Mouse (Mus musculus) forebrain, embryonic 11.5 days (tissue): ENCODE results near the gene Itga1. TPM values are rescaled to one million over a fixed set of nuclear protein-coding genes. Genes with fewer than 3 reads are reported as not detected.

Experiments used
- ATAC-seq: fragments of 200-750 bp; cut with Nextera tagmentation; replicated peaks from 2 replicates; pipeline ENCODE4 v1.8.0; 2017; ENCODE audit warnings: moderate TSS enrichment; ENCODE audit not compliant: low FRiP score
- DNase-seq: peaks from one replicate; pipeline ENCODE4 v3.0.0-alpha.2; 2017; ENCODE audit warnings: low spot score
- H3K27ac ChIP-seq: fragments of 300-500 bp; sonication (generic); 2 replicates; pipeline ENCODE4 v1.5.1; 2014; ENCODE audit warnings: low read depth, low read length
- H3K27me3 ChIP-seq: fragments of 300-500 bp; sonication (generic); 2 replicates; pipeline ENCODE4 v1.6.1; 2014; ENCODE audit warnings: mild to moderate bottlenecking, low read length, mixed read lengths; ENCODE audit not compliant: control insufficient read depth, insufficient read depth
- H3K36me3 ChIP-seq: fragments of 300-500 bp; sonication (generic); 2 replicates; pipeline ENCODE4 v1.6.1; 2014; ENCODE audit warnings: mild to moderate bottlenecking, low read length, moderate library complexity, mixed read lengths; ENCODE audit not compliant: control insufficient read depth, insufficient read depth
- H3K4me1 ChIP-seq: fragments of 300-500 bp; sonication (generic); replicated peaks from 2 replicates; pipeline ENCODE4 v1.6.1; 2014; ENCODE audit warnings: low read length, mixed read lengths; ENCODE audit not compliant: control insufficient read depth, insufficient read depth
- H3K4me2 ChIP-seq: fragments of 300-500 bp; sonication (generic); 2 replicates; pipeline ENCODE4 v1.6.1; 2014; ENCODE audit warnings: low read depth, mild to moderate bottlenecking, low read length, moderate library complexity, mixed read lengths; ENCODE audit not compliant: severe bottlenecking
- H3K4me3 ChIP-seq: fragments of 300-500 bp; sonication (generic); 2 replicates; pipeline ENCODE4 v1.5.1; 2014; ENCODE audit warnings: low read depth, low read length
- H3K9ac ChIP-seq: fragments of 300-500 bp; sonication (generic); 2 replicates; pipeline ENCODE4 v1.6.1; 2014; ENCODE audit warnings: low read length
- H3K9me3 ChIP-seq: fragments of 300-500 bp; sonication (generic); 2 replicates; pipeline ENCODE4 v1.6.1; 2016; ENCODE audit warnings: low read length, mixed read lengths; ENCODE audit not compliant: control insufficient read depth
- WGBS: fragments of 180-500 bp; shearing (Covaris S2); extraction: QIAGEN DNeasy Blood & Tissue Kit; methylation state at CpG from one replicate; pipeline ENCODE4 v1.1.7; 2014; 5-methylcytosine and 5-hydroxymethylcytosine counted together
- polyA plus RNA-seq: library from polyadenylated mRNA; unstranded; fragments of >200 nt; fragmentation: Nextera tagmentation; extraction: Ambion mirVana; gene quantifications from 2 replicates; pipeline ENCODE4 v1.2.1, GENCODE M21; 2014

Itga1 gene
- polyA plus RNA-seq, 1 experiment from 2014 or later, result 5.3 TPM

DNA sequence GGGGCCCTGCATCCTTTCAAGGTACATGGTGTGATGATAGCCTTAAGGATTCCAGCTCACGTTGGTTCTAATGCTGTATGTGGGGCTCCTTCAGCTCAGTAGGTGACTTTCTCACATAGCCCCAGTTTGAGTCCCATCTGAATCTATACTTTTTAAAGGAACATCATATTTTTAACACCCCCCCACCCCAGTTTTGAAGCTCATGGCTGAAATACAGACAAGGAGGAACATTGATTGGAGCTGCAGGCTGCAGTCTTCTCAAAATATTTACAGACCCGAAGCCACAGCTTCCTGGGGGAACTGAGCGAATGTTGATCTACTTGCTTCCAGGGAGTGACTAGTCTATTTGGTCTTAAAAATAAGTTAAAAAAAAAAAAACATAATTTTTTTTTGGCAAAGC lies 98.9 kb downstream of the Itga1 start:
- 0 out of 2 replicates have a peak, but pooled peaks cover 3% of the 10 kb centered on the region for H3K4me1 ChIP-seq
- H3K9ac ChIP-seq, result no peak overlapping the region
- WGBS, result 86% methylated on average over 3 of the region's 3 CpGs
- H3K4me3 ChIP-seq, result no peak overlapping the region
- no peaks in the 10 kb centered on the region for H3K9me3 ChIP-seq
- no peak for DNase-seq
- no peak overlapping the region for H3K27ac ChIP-seq
- H3K27me3 ChIP-seq, result no peaks in the 10 kb centered on the region
- ATAC-seq, result no peak
- no peak overlapping the region for H3K4me2 ChIP-seq
- no peaks in the 10 kb centered on the region for H3K36me3 ChIP-seq

DNA sequence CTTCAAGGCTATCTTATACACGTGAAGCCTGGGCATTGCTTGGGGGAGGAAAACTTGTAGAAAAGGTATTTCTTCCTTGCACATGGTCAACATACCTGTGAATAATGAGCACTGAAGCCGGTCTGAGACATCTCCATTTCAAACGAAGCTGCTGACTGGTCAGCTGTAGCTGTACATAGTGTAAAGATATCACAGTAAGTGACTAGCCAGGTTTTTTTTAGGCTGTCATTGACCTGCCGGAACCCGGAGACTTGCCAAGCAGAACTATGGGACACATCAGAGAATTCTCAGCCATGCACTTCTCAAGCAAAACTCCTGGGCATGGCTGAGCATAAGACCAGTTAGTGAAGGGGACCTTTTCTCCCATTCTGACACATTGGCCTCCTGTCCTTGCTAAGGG lies 99.6 kb downstream of the Itga1 start:
- no peak for DNase-seq
- WGBS, result 89% methylated on average over 5 of the region's 5 CpGs
- no peak overlapping the region for H3K9ac ChIP-seq
- H3K27me3 ChIP-seq, result no peaks in the 10 kb centered on the region
- no peak overlapping the region for H3K4me3 ChIP-seq
- H3K36me3 ChIP-seq, result no peaks in the 10 kb centered on the region
- H3K4me2 ChIP-seq, result no peak overlapping the region
- no peak overlapping the region for H3K27ac ChIP-seq
- ATAC-seq, result no peak
- no peaks in the 10 kb centered on the region for H3K9me3 ChIP-seq
- 0 out of 2 replicates have a peak, but pooled peaks cover 3% of the 10 kb centered on the region for H3K4me1 ChIP-seq

DNA sequence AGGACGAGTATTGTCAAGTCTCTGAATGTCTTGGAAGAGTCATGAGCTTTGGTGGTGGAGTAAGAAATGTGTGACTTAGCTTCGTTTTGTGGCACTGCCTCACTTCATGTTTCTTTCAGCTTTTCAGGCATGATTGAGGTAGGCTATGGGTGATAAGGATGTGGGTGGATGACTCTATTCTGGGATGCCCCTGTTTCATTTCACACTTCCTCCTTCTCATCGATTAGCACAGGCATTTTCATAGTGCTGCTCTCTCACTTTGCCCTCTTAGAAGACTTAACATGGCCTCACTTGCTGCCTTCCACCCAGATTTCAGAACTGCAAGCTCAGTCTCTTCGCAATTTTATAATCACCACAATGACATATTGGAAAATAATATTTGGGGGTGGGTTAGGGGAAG lies 102.2 kb downstream of the Itga1 start:
- Histone ChIP-seq H3K4me2 (no peak overlapping the region), H3K4me3 (no peak overlapping the region), H3K27me3 (no peaks in the 10 kb centered on the region), H3K9me3 (no peaks in the 10 kb centered on the region), H3K4me1 (no peaks in the 10 kb centered on the region), H3K36me3 (no peaks in the 10 kb centered on the region), H3K27ac (no peak overlapping the region), H3K9ac (no peak overlapping the region)
- DNase-seq (no peak), ATAC-seq (no peak)
- WGBS, result 88% methylated on average over 4 of the region's 4 CpGs

DNA sequence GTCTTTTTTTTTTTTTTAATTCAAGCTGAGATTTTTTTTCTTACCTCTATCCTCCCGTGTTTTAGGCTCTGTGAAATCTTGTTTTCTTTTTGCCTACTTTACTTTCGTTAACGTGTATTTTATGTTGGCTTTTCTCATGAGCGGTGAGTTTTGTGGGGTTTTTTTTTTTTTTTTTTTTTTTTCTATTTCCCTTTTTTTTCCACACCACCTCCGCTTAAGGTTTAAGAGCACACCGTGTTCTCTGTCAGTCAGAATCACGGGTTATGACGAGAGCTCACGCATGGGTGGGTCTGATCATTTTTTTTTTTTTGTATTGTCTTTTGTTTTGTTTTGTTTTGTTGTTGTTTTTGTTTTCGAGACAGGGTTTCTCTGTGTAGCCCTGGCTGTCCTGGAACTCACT lies 103.7 kb downstream of the Itga1 start:
- 93% methylated on average over 10 of the region's 10 CpGs for WGBS
- Histone ChIP-seq H3K4me3 (no peak overlapping the region), H3K27ac (no peak overlapping the region), H3K36me3 (no peaks in the 10 kb centered on the region), H3K9me3 (no peaks in the 10 kb centered on the region), H3K9ac (no peak overlapping the region), H3K4me1 (no peaks in the 10 kb centered on the region), H3K4me2 (no peak overlapping the region), H3K27me3 (no peaks in the 10 kb centered on the region)
- DNase-seq (no peak), ATAC-seq (no peak)

DNA sequence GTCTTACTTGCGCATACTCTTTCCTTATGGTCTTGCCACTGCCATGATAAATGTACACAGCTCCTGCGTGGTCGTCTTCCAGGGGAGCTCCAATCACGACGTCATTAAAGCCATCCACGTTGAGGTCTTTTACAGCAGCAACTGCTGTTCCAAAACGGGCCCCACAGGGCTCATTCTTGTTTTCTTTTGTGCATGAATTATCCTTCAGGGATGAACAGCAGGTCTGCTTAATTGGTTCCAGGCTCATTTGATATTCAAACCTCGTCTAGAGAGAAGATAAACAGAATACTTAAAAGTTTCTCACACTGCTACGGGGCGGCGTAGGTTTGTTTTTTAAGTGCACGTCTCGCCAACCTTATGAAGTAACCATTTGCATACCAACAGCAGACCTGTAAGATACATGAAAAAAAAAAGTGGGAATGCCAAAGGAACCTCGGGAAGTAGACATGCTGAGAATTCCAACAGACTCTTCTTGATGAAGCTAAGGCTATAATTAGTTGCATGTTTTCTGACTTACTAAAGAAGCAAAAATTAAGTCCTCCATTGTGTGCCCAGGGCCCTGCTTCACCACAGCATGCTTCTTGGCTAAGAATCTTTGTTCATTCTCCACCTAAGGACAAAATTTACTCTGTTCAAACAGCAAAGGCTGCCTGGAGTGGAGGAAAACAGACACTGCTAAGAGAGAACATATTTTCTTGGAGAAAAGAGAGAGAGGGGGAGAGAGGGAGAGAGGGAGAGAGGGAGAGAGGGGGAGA lies 109.3 kb downstream of the Itga1 start:
- H3K4me3 ChIP-seq, result no peak overlapping the region
- no peaks in the 10 kb centered on the region for H3K9me3 ChIP-seq
- H3K27ac ChIP-seq, result peak overlapping the region; percentile 81
- H3K9ac ChIP-seq, result no peak overlapping the region
- peak overlapping the region; percentile 2; the same call in 1 of the 2 replicates for H3K4me2 ChIP-seq
- ATAC-seq, result peak; percentile 92
- 19% methylated on average over 14 of the region's 14 CpGs for WGBS
- DNase-seq, result peak; percentile 73
- no peaks in the 10 kb centered on the region for H3K36me3 ChIP-seq
- H3K27me3 ChIP-seq, result no peaks in the 10 kb centered on the region
- 0 out of 2 replicates have a peak, but pooled peaks cover 4% of the 10 kb centered on the region for H3K4me1 ChIP-seq

DNA sequence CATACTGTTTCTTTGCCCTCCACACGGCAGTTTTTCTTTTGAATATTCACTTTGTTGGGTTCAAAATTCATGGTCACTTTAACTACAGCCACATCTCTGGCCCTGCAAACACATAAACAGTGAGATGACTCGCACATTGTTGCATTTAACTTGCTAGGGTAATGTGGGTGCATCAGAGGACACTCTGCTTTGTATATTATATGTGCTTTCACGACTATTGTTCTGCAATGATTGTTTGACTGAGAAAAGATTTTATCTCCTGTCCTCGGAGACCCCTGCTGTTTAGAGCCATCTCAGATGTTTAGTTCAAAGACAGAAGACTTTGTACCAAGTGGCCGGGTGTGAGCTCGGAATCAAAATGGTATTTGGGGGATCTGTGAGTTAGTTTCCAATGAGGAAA lies 114.1 kb downstream of the Itga1 start:
- H3K27ac ChIP-seq, result no peak overlapping the region
- H3K4me2 ChIP-seq, result no peak overlapping the region
- no peaks in the 10 kb centered on the region for H3K9me3 ChIP-seq
- H3K36me3 ChIP-seq, result no peaks in the 10 kb centered on the region
- ATAC-seq (no peak), DNase-seq (no peak)
- no peak overlapping the region for H3K9ac ChIP-seq
- H3K4me1 ChIP-seq, result 0 out of 2 replicates have a peak, but pooled peaks cover 4% of the 10 kb centered on the region
- no peak overlapping the region for H3K4me3 ChIP-seq
- WGBS, result 72% methylated on average over 6 of the region's 6 CpGs
- no peaks in the 10 kb centered on the region for H3K27me3 ChIP-seq

DNA sequence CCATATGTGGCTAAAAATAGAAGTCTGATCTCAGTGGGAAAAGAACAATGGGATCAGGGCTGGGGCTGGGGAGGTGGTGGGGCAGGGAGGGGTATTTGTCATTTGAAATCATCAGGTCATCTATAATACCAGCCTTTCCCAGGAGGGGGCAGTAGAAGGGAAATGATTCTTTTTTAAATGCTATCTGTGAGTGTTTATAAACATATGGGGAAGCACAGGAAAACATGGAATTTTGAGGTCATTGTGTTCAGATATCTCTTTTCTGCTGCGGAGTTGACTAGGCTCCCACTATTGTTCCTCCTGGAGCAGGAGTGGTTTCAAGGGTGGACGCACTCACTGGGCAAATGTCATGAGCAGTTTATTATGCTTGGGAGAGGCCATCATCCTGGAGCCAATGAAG lies 114.6 kb downstream of the Itga1 start:
- Histone ChIP-seq H3K27me3 (no peaks in the 10 kb centered on the region), H3K36me3 (no peaks in the 10 kb centered on the region), H3K9me3 (no peaks in the 10 kb centered on the region), H3K4me3 (no peak overlapping the region), H3K27ac (no peak overlapping the region), H3K4me1 (0 out of 2 replicates have a peak, but pooled peaks cover under 1% of the 10 kb centered on the region), H3K4me2 (no peak overlapping the region), H3K9ac (no peak overlapping the region)
- WGBS, result 90% methylated on average over 2 of the region's 2 CpGs
- DNase-seq (no peak), ATAC-seq (no peak)

DNA sequence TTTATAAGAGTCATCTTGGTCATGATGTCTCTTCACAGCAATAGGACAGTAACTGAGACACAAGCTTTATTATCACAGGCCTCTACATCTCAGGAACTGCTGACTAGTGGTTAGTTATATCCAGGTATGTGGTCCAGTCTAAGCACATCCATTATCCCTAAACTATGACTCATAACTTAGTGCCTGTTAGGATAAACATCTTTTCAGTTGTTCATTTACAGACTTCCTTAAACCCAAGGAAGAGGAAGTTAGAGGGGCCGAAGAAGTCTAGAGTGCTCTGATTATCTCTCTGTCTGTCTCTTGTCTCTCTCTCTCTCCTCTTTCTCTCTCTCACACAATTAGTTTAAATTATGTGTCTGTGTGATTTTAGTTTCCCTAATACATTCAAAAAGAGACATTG lies 117.1 kb downstream of the Itga1 start:
- 95% methylated on average over 1 of the region's 1 CpGs for WGBS
- H3K4me1 ChIP-seq, result no peaks in the 10 kb centered on the region

DNA sequence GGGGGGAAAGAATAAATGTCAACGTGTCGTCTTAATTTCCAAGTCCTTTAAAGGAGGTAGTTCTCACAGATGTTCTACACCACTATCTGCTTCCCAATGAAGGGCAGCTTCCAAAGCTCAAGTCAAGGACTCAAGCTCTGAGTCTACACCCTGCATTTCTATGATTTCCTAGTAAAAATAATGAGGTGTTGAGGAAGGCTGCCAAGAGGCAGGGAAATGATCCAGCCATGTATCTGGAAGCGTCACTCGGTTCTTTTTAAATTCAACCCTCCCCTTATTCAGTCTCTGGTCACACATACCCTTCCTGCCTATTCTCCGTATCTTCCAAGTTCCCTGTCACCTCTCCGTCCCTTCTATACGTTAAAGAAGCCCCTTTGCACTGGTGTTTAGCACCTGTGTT lies 118.6 kb downstream of the Itga1 start:
- ATAC-seq (no peak), DNase-seq (no peak)
- no peaks in the 10 kb centered on the region for H3K27me3 ChIP-seq
- H3K9me3 ChIP-seq, result no peaks in the 10 kb centered on the region
- H3K27ac ChIP-seq, result no peak overlapping the region
- 94% methylated on average over 7 of the region's 7 CpGs for WGBS
- H3K9ac ChIP-seq, result no peak overlapping the region
- no peak overlapping the region for H3K4me3 ChIP-seq
- no peaks in the 10 kb centered on the region for H3K36me3 ChIP-seq
- no peak overlapping the region for H3K4me2 ChIP-seq
- no peaks in the 10 kb centered on the region for H3K4me1 ChIP-seq

More for the DNA sequence above, 117.1 kb downstream of the Itga1 start:
- Histone ChIP-seq H3K4me2 (no peak overlapping the region), H3K4me3 (no peak overlapping the region), H3K9me3 (no peaks in the 10 kb centered on the region), H3K27ac (no peak overlapping the region), H3K36me3 (no peaks in the 10 kb centered on the region), H3K9ac (no peak overlapping the region), H3K27me3 (no peaks in the 10 kb centered on the region)
- ATAC-seq (no peak), DNase-seq (no peak)
